Mouse (Mus musculus): ENCODE results near the gene Olfr1249.
"Not testable (repeated sequence)": the region's sequence is repeated elsewhere in the genome, so short reads cannot be mapped to it uniquely, and the experiment has no call there.

Gene Olfr1249

GRCm38 (mm10) chr2:89634883-89635282, at the start of gene Olfr1249:
Gene Olfr1249, minus strand, starts transcription at chr2:89634983.
- DNase-seq (ENCODE audit: low read depth, low spot score) = no peak

GRCm38 (mm10) chr2:89671836-89672235, 37.1 kb upstream of the Olfr1249 start, which contains the start of gene Olfr1251:
Gene Olfr1251, minus strand, starts transcription at chr2:89671936.
- DNase-seq (ENCODE audit: low read depth, low spot score) = no peak

- no peak for DNase-seq (ENCODE audit: low read depth, low spot score)
These were observed 26.6 kb upstream of the Olfr1249 start, which contains the start of gene Olfr1250 for GRCm38 (mm10) chr2:89661367-89661766. Gene Olfr1250, minus strand, starts transcription at chr2:89661467.

- not testable (repeated sequence) for DNase-seq (ENCODE audit: low read depth, low spot score)
These were observed 16.6 kb downstream of the Olfr1249 start, which contains the start of gene Olfr1248 for GRCm38 (mm10) chr2:89618145-89618544. Gene Olfr1248, minus strand, starts transcription at chr2:89618245.

- no peak for DNase-seq (ENCODE audit: low read depth, low spot score)
These were observed 20.8 kb downstream of the Olfr1249 start, which contains the start of gene Olfr1247 for GRCm38 (mm10) chr2:89614030-89614429. Gene Olfr1247, minus strand, starts transcription at chr2:89614130.

GRCm38 (mm10) chr2:89593057-89593456, 41.7 kb downstream of the Olfr1249 start, which contains the start of gene Olfr1246:
Gene Olfr1246, minus strand, starts transcription at chr2:89593157.
- no peak for DNase-seq (ENCODE audit: low read depth, low spot score)

Data from WW6 (cell line).